1 mouse cellular context compared by ENCODE assay signal in genomic region chr3:87973593-87974380, GRCm38 (mm10).
TF ChIP-seq lines count a peak whose summit lies in the region.

No protein-coding gene starts in this region.

TF ChIP-seq in myocyte, 11 proteins besides CTCF, POLR2A, EP300 and RAD21 (continued from another document):
- TF ChIP-seq MYOG (IDR thresholded peaks at IDR 0.05; ENCODE audit: control insufficient read depth in 1 of 3, insufficient read depth in 1 of 3, insufficient read length in 2 of 3, low read depth in 2 of 3) = peak in 2 of 3 experiments; percentile 42 to 80
